Mouse (Mus musculus): ENCODE measurements around the gene Plch2.

GRCm38 (mm10) chr4:155068357-155068972 is 11.9 kb upstream of the Plch2 start:
- no peak for TF ChIP-seq CTCF (IDR thresholded peaks at IDR 0.05; ENCODE audit: low read depth, low read length)
- TF ChIP-seq POLR2A (IDR thresholded peaks at IDR 0.05; ENCODE audit: insufficient read depth, low read length), result no peak
- no peak for TF ChIP-seq EP300 (IDR thresholded peaks at IDR 0.05; ENCODE audit: insufficient read depth, low read depth, low read length)
